ENCODE assay signal across 8 mouse cellular contexts in genomic region chr6:124661995-124662394, GRCm38 (mm10). TPM values are rescaled to one million over a fixed set of nuclear protein-coding genes. Genes with fewer than 3 reads are reported as not detected.
DNase-seq lines count a peak whose midpoint lies in the region; ATAC-seq and TF ChIP-seq lines count a peak whose summit lies in the region.
"Had no signal": no experiment of that assay in that cellular context is flagged by ENCODE, and none has a peak within 500 bp of the region (broad histone marks: within the 10 kb centered on the region; RNA-seq: fewer than 3 reads in every experiment).

No protein-coding gene starts in this region.

- no peak for TF ChIP-seq EP300 in lung, postnatal 0 days (IDR thresholded peaks at IDR 0.05)

- TF ChIP-seq POLR2A in limb, embryonic 14.5 days (IDR thresholded peaks at IDR 0.05; ENCODE audit: borderline replicate concordance, extremely low read depth, insufficient read depth, insufficient read length): no peak

- H3K9me3 ChIP-seq in lung, postnatal 0 days (ENCODE audit: low read length): no peaks in the 10 kb centered on the region
- no peaks in the 10 kb centered on the region for H3K9me3 ChIP-seq in forebrain, embryonic 12.5 days
- no peaks in the 10 kb centered on the region for H3K9me3 ChIP-seq in limb, embryonic 14.5 days (ENCODE audit: control insufficient read depth, low read length)
- H3K9me3 ChIP-seq in stomach, embryonic 15.5 days: no peaks in the 10 kb centered on the region

- H3K27me3 ChIP-seq in lung, postnatal 0 days (replicated peaks; ENCODE audit: insufficient read depth, low read length): no peaks in the 10 kb centered on the region
- H3K27me3 ChIP-seq in forebrain, embryonic 12.5 days: no peaks in the 10 kb centered on the region
- H3K27me3 ChIP-seq in limb, embryonic 14.5 days (ENCODE audit: control insufficient read depth, insufficient read depth, low read length): no peaks in the 10 kb centered on the region
- no peaks in the 10 kb centered on the region for H3K27me3 ChIP-seq in stomach, embryonic 15.5 days (replicated peaks)

- peak overlapping the region; percentile 68 for H3K4me3 ChIP-seq in lung, postnatal 0 days (ENCODE audit: low read depth, low read length)
- peak overlapping the region; percentile 58 for H3K4me3 ChIP-seq in forebrain, embryonic 12.5 days (replicated peaks)
- H3K4me3 ChIP-seq in limb, embryonic 14.5 days (replicated peaks; ENCODE audit: low read length): peak overlapping the region; percentile 71
- peak overlapping the region; percentile 76 for H3K4me3 ChIP-seq in stomach, embryonic 15.5 days (replicated peaks)

- peak overlapping the region; percentile 38; the same call in 1 of the 2 replicates for H3K9ac ChIP-seq in lung, postnatal 0 days (replicated peaks; ENCODE audit: low read depth)
- H3K9ac ChIP-seq in forebrain, embryonic 12.5 days: peak overlapping the region; percentile 50; the same call in 1 of the 2 replicates
- peak overlapping the region; percentile 50 for H3K9ac ChIP-seq in limb, embryonic 14.5 days (ENCODE audit: low read depth, low read length, severe bottlenecking)
- peak overlapping the region; percentile 25; the same call in 1 of the 2 replicates for H3K9ac ChIP-seq in stomach, embryonic 15.5 days

- no peak for DNase-seq in lung, postnatal 0 days (ENCODE audit: low spot score)
- no peak for DNase-seq in lung, postnatal 4 days
- no peak for DNase-seq in limb, embryonic 14.5 days (ENCODE audit: low spot score)
- DNase-seq in cerebellum, postnatal 10 days: no peak
- DNase-seq in urinary bladder, postnatal 14 days (ENCODE audit: low spot score): no peak

- 28% methylated on average over 6 of the region's 6 CpGs for WGBS in lung, postnatal 0 days
- WGBS in forebrain, embryonic 12.5 days: 27% methylated on average over 6 of the region's 6 CpGs
- WGBS in limb, embryonic 14.5 days: 22% methylated on average over 6 of the region's 6 CpGs
- 30% methylated on average over 6 of the region's 6 CpGs for WGBS in stomach, embryonic 15.5 days

- H3K27ac ChIP-seq in lung, postnatal 0 days (ENCODE audit: low read length): peak overlapping the region; percentile 84
- H3K27ac ChIP-seq in forebrain, embryonic 12.5 days: peak overlapping the region; percentile 63; the same call in 1 of the 2 replicates
- H3K27ac ChIP-seq in limb, embryonic 14.5 days (replicated peaks; ENCODE audit: low read depth, low read length): peak overlapping the region; percentile 70
- H3K27ac ChIP-seq in stomach, embryonic 15.5 days: peak overlapping the region; percentile 76; the same call in 1 of the 2 replicates

- H3K36me3 ChIP-seq in lung, postnatal 0 days (ENCODE audit: insufficient read depth, low read length): no peaks in the 10 kb centered on the region
- no peaks in the 10 kb centered on the region for H3K36me3 ChIP-seq in forebrain, embryonic 12.5 days (replicated peaks)
- H3K36me3 ChIP-seq in limb, embryonic 14.5 days (ENCODE audit: control insufficient read depth, insufficient read depth, low read length): no peaks in the 10 kb centered on the region
- no peaks in the 10 kb centered on the region; the same call in 1 of the 2 replicates for H3K36me3 ChIP-seq in stomach, embryonic 15.5 days

- no peak for TF ChIP-seq CTCF in lung, postnatal 0 days (IDR thresholded peaks at IDR 0.05)

- peaks cover 3% of the 10 kb centered on the region; the same call in 1 of the 2 replicates for H3K4me1 ChIP-seq in lung, postnatal 0 days (ENCODE audit: insufficient read depth, low read depth, low read length)
- peaks cover 6% of the 10 kb centered on the region; the same call in 1 of the 2 replicates for H3K4me1 ChIP-seq in forebrain, embryonic 12.5 days
- H3K4me1 ChIP-seq in limb, embryonic 14.5 days (ENCODE audit: control insufficient read depth, insufficient read depth, low read length): peaks cover 4% of the 10 kb centered on the region; the same call in 1 of the 2 replicates
- peaks cover 8% of the 10 kb centered on the region; the same call in 1 of the 2 replicates for H3K4me1 ChIP-seq in stomach, embryonic 15.5 days

- H3K4me2 ChIP-seq in lung, postnatal 0 days (replicated peaks; ENCODE audit: low read depth, low read length): peak overlapping the region; percentile 57
- H3K4me2 ChIP-seq in forebrain, embryonic 12.5 days: peak overlapping the region; percentile 61
- H3K4me2 ChIP-seq in limb, embryonic 14.5 days (replicated peaks; ENCODE audit: low read depth, low read length, severe bottlenecking): peak overlapping the region; percentile 72
- H3K4me2 ChIP-seq in stomach, embryonic 15.5 days: peak overlapping the region; percentile 73

- no peak for ATAC-seq in lung, postnatal 0 days
- no peak for ATAC-seq in forebrain, embryonic 12.5 days (ENCODE audit: low FRiP score)
- ATAC-seq in limb, embryonic 14.5 days (ENCODE audit: low FRiP score, low read depth): no peak
- ATAC-seq in stomach, embryonic 15.5 days (ENCODE audit: insufficient read depth, low FRiP score, low read depth): no peak

RNA-seq across cellular contexts. Expression of gene Lpcat3, which starts 0.8 kb away (rescaled TPM):
- 67.3 and 74.2 TPM in 2 replicates for polyA plus RNA-seq in lung, postnatal 0 days (2015; fragmentation: Nextera tagmentation; extraction: Ambion mirVana)
- 28.1 and 35.0 TPM in 2 replicates for polyA plus RNA-seq in forebrain, embryonic 12.5 days (2016; fragmentation: Nextera tagmentation; extraction: Ambion mirVana)
- polyA plus RNA-seq in limb, embryonic 14.5 days (2012; rRNA removed): 80.8 and 101 TPM in 2 replicates
- 49.3 and 51.7 TPM in 2 replicates for polyA plus RNA-seq in limb, embryonic 14.5 days (2014; fragmentation: Nextera tagmentation; extraction: Ambion mirVana)
- 79.3 and 85.3 TPM in 2 replicates for polyA plus RNA-seq in stomach, embryonic 15.5 days (2015; fragmentation: Nextera tagmentation; extraction: Ambion mirVana)

RNA-seq across cellular contexts. Expression of gene C1s2, which starts 26.1 kb away (rescaled TPM):
- polyA plus RNA-seq in lung, postnatal 0 days (2015; fragmentation: Nextera tagmentation; extraction: Ambion mirVana): 0.12 TPM in 1 of 2 replicates, not detected in the other
- 0.08 TPM in 2 replicates for polyA plus RNA-seq in forebrain, embryonic 12.5 days (2016; fragmentation: Nextera tagmentation; extraction: Ambion mirVana)
- polyA plus RNA-seq in limb, embryonic 14.5 days (2012; rRNA removed): 0.23 and 0.24 TPM in 2 replicates
- polyA plus RNA-seq in limb, embryonic 14.5 days (2014; fragmentation: Nextera tagmentation; extraction: Ambion mirVana): 0.10 TPM in 1 of 2 replicates, not detected in the other
- polyA plus RNA-seq in stomach, embryonic 15.5 days (2015; fragmentation: Nextera tagmentation; extraction: Ambion mirVana): 0.06 and 0.13 TPM in 2 replicates
- polyA plus RNA-seq: adrenal gland, adult 2 months had no signal

RNA-seq across cellular contexts. Expression of gene Emg1, which starts 50.0 kb away (rescaled TPM):
- polyA plus RNA-seq in lung, postnatal 0 days (2015; fragmentation: Nextera tagmentation; extraction: Ambion mirVana): 83.1 and 86.7 TPM in 2 replicates
- 194 and 199 TPM in 2 replicates for polyA plus RNA-seq in forebrain, embryonic 12.5 days (2016; fragmentation: Nextera tagmentation; extraction: Ambion mirVana)
- 135 and 148 TPM in 2 replicates for polyA plus RNA-seq in limb, embryonic 14.5 days (2012; rRNA removed)
- polyA plus RNA-seq in limb, embryonic 14.5 days (2014; fragmentation: Nextera tagmentation; extraction: Ambion mirVana): 179 and 185 TPM in 2 replicates
- polyA plus RNA-seq in stomach, embryonic 15.5 days (2015; fragmentation: Nextera tagmentation; extraction: Ambion mirVana): 191 and 202 TPM in 2 replicates

RNA-seq across cellular contexts. Expression of gene Phb2, which starts 50.1 kb away (rescaled TPM):
- polyA plus RNA-seq in lung, postnatal 0 days (2015; fragmentation: Nextera tagmentation; extraction: Ambion mirVana): 162 and 169 TPM in 2 replicates
- 330 and 338 TPM in 2 replicates for polyA plus RNA-seq in forebrain, embryonic 12.5 days (2016; fragmentation: Nextera tagmentation; extraction: Ambion mirVana)
- 203 and 205 TPM in 2 replicates for polyA plus RNA-seq in limb, embryonic 14.5 days (2012; rRNA removed)
- 295 and 296 TPM in 2 replicates for polyA plus RNA-seq in limb, embryonic 14.5 days (2014; fragmentation: Nextera tagmentation; extraction: Ambion mirVana)
- polyA plus RNA-seq in stomach, embryonic 15.5 days (2015; fragmentation: Nextera tagmentation; extraction: Ambion mirVana): 355 and 390 TPM in 2 replicates
